Mouse (Mus musculus) gastrocnemius, postnatal 4 days (tissue): ENCODE results near the gene Caprin1. TPM values are rescaled to one million over a fixed set of nuclear protein-coding genes. Genes with fewer than 3 reads are reported as not detected.
A peak's percentile ranks its signal among the peaks of the same experiment; 100 is the strongest.

ENCODE experiments used
- DNase-seq, 2 experiments: peaks; one replicate each; pipeline ENCODE4 v3.0.0; 2021 to 2022; ENCODE audit warnings: low spot score in 2 of 2, mixed read lengths in 2 of 2
- microRNA-seq: library from miRNA; unstranded; fragments of <30 nt; microRNA quantifications from one replicate; pipeline ENCODE4 v1.2.0, GENCODE M21; 2021
- total RNA-seq, 2 experiments: library from RNA; stranded (reverse); gene quantifications; 2 replicates each; pipeline ENCODE4 v1.2.3; 2021

The Caprin1 gene
- total RNA-seq, 2 experiments from 2014 or later = 248 to 285 TPM

DNA sequence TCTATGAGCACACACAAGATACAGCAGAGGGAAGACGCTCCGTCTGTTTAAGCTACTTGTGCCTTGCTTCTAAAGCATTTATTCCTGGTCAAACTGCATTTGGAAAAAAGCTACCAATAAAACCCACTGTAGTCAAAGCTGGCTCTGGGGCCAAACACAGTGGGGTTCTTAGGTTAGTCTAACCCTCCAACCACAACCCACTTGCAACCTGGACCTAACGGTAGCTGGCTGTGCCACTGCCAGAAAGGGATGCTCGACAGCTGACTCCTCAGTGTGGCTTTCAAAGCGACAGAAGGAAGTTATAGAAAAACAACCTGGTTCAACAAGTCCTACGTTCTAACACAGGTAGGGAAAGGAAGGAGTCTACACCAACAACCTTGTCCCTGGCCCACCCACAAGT, 66.0 kb downstream of the Caprin1 start:
- no peak for DNase-seq

- no peak for DNase-seq
Measured at GRCm38 (mm10) chr2:103730999-103731398, 66.5 kb downstream of the Caprin1 start.

GRCm38 (mm10) chr2:103728027-103728540, 69.4 kb downstream of the Caprin1 start:
- DNase-seq = no peak

- no peak for DNase-seq
Measured at GRCm38 (mm10) chr2:103724521-103724920, 72.9 kb downstream of the Caprin1 start.

- DNase-seq = no peak
Measured at GRCm38 (mm10) chr2:103719292-103719646, 78.2 kb downstream of the Caprin1 start.

DNA sequence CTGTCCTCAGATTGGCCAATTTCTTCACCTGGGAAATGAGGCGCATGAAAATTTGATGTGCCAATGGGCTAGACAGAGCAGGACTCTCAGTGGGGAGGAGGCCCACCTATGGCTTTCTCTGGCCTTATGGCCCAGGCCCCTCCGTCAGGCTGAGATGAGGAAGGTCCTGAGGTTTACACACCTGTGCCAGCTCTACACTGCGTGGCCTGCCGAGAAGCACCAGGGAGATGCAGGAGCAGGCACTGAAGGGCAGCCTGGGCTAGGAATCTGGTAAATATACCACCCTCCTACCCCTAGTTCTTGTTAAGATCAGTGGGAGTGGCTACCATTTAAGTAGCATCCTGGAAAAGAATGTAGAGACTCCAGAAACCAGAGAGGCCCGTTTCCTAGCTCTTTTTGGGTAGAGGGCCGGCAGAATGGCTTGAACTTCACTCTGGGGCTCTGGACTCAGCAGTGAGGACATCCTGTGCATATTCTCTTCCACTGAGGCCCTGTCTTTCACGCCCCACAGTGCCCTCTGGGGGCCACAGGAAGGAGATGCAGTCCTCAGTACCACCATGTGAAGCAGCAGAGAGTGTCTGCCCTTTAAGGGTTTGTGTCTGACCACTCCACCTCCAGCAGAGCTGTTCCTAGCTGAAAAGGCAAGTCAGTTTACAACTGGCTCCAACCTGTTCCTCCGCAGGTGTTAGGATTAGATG, 78.7 kb downstream of the Caprin1 start:
- DNase-seq = peak; percentile 42 to 64

- DNase-seq = no peak
Measured at GRCm38 (mm10) chr2:103714412-103714811, 83.0 kb downstream of the Caprin1 start.

- no peak for DNase-seq
Measured at GRCm38 (mm10) chr2:103713831-103714230, 83.6 kb downstream of the Caprin1 start.

Small RNA genes lying within 50 kb of the gene (microRNA-seq; reads per million reads assigned to microRNA genes)
- gene Gm22757 (not detected), gene Gm22761 (not detected)

Other genes starting within 250 kb of the Caprin1 start
- gene Abtb2, start 231.3 kb downstream of the Caprin1 start, total RNA-seq = 10 to 100 TPM; 31.8 to 36.0 TPM
- gene Nat10, start 36.4 kb downstream of the Caprin1 start, total RNA-seq = 10 to 100 TPM; 22.4 to 23.6 TPM
- gene Lmo2, start 160.3 kb upstream of the Caprin1 start, total RNA-seq = 10 to 100 TPM; 21.2 to 23.2 TPM
- gene Fbxo3, start 230.1 kb upstream of the Caprin1 start, total RNA-seq = 10 to 100 TPM; 41.4 to 47.0 TPM
- gene 4931422A03Rik, start 230.7 kb upstream of the Caprin1 start, total RNA-seq = not detected